Mouse (Mus musculus) forebrain, embryonic 16.5 days (tissue): ENCODE measurements at regions not wholly inside any gene's neighbourhood (a gene's known extent, or its start where the extent isn't known, plus 50 kb on each side); places are given as distances from the start of the nearest gene placed in this dataset.

Experiments
- ATAC-seq: fragments of 200-750 bp; cut with Nextera tagmentation; 2 replicates; pipeline ENCODE4 v1.8.0; 2017; ENCODE audit warnings: mild to moderate bottlenecking, moderate library complexity
- H3K27ac ChIP-seq: fragments of 300-500 bp; sonication (generic); 2 replicates; pipeline ENCODE4 v1.5.1; 2014; ENCODE audit warnings: low read length, control low read depth
- H3K27me3 ChIP-seq: fragments of 300-500 bp; sonication (generic); replicated peaks from 2 replicates; pipeline ENCODE4 v1.6.1; 2014; ENCODE audit warnings: low read length; ENCODE audit not compliant: control insufficient read depth, insufficient read depth
- H3K36me3 ChIP-seq: fragments of 300-500 bp; sonication (generic); 2 replicates; pipeline ENCODE4 v1.6.1; 2014; ENCODE audit not compliant: control insufficient read depth, insufficient read depth
- H3K4me1 ChIP-seq: fragments of 300-500 bp; sonication (generic); replicated peaks from 2 replicates; pipeline ENCODE4 v1.6.1; 2014; ENCODE audit warnings: low read length; ENCODE audit not compliant: control insufficient read depth, insufficient read depth
- H3K4me2 ChIP-seq: fragments of 300-500 bp; sonication (generic); 2 replicates; pipeline ENCODE4 v1.6.1; 2014; ENCODE audit warnings: mild to moderate bottlenecking, low read length, control low read depth
- H3K4me3 ChIP-seq: fragments of 300-500 bp; sonication (generic); replicated peaks from 2 replicates; pipeline ENCODE4 v1.5.1; 2014; ENCODE audit warnings: mild to moderate bottlenecking, low read length, control low read depth
- H3K9ac ChIP-seq: fragments of 300-500 bp; sonication (generic); replicated peaks from 2 replicates; pipeline ENCODE4 v1.6.1; 2014; ENCODE audit warnings: low read depth, low read length, control low read depth
- H3K9me3 ChIP-seq: fragments of 300-500 bp; sonication (generic); 2 replicates; pipeline ENCODE4 v1.6.1; 2016; ENCODE audit warnings: low read length; ENCODE audit not compliant: control insufficient read depth
- WGBS: fragments of 180-500 bp; shearing (Covaris S2); extraction: QIAGEN DNeasy Blood & Tissue Kit; methylation state at CpG from one replicate; pipeline ENCODE4 v1.1.7; 2014; 5-methylcytosine and 5-hydroxymethylcytosine counted together

DNA sequence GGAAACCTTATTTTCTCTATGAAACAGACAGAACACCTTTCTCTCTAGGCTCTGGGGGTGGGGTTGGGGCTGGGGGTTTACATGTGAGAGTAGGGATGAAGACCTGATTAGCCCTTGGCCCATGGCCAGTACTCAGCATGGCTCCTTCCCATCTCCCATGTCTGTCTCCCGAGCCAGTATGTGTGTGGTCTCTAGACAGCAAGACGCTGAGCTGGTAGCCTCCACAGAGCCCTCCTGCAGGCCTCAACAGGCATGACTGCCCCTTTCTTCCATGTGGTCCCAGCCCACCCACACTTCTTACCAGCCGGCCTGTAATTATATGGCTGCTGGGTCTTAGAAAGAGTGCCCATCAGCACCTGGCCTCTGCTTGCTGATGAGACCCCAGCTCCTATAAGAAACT, 84.2 kb upstream of the Bod1 start:
- Histone ChIP-seq H3K4me1 (peaks cover 20% of the 10 kb centered on the region), H3K4me3 (no peak overlapping the region), H3K27ac (no peak overlapping the region), H3K9me3 (no peaks in the 10 kb centered on the region), H3K36me3 (no peaks in the 10 kb centered on the region), H3K27me3 (no peaks in the 10 kb centered on the region), H3K9ac (no peak overlapping the region), H3K4me2 (no peak overlapping the region)
- 30% methylated on average over 3 of the region's 3 CpGs for WGBS
- ATAC-seq: no peak

DNA sequence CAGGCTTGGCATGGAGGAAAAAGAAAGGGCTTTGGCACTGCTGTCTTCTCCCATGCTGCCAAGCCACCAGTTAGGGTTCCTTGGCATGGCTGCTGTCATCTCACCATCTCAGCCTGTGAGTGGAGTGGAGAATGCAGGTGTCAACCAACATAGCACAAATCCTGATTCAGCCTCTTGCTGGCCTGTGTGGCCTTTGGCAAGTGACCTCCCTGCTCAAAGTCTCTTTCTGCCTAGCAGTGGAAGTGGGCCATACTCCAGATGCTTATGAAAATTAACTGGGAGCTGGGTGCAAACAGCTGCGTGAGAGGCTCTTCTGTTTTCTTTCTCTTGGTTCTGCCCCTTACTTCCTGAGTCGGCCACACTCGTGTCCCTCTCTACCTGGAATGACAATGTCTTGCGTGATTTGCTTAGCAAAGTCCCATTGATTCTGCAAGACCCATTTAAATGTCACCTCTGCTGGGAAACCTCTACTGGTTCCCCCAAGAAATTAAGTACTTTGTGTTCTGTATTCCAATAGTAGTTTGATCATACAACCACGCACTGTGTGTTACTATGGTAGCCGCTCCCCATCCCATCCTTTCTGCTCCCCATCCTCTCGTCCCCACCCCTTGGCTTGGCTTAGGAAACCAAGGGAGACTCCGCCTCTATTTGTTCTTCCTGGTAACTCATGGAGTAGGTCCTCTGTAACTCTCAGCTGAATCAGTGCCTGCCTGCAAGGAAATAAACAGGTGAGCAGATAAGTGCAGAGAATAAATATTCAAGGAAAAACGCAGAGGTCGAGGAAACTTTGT, 84.9 kb upstream of the Bod1 start:
- H3K4me3 ChIP-seq: no peak overlapping the region
- H3K27ac ChIP-seq: no peak overlapping the region
- ATAC-seq: no peak
- H3K36me3 ChIP-seq: no peaks in the 10 kb centered on the region
- no peak overlapping the region for H3K4me2 ChIP-seq
- H3K27me3 ChIP-seq: no peaks in the 10 kb centered on the region
- no peak overlapping the region for H3K9ac ChIP-seq
- H3K4me1 ChIP-seq: peaks cover 20% of the 10 kb centered on the region
- H3K9me3 ChIP-seq: peaks cover 3% of the 10 kb centered on the region; the same call in 1 of the 2 replicates
- 88% methylated on average over 10 of the region's 10 CpGs for WGBS

DNA sequence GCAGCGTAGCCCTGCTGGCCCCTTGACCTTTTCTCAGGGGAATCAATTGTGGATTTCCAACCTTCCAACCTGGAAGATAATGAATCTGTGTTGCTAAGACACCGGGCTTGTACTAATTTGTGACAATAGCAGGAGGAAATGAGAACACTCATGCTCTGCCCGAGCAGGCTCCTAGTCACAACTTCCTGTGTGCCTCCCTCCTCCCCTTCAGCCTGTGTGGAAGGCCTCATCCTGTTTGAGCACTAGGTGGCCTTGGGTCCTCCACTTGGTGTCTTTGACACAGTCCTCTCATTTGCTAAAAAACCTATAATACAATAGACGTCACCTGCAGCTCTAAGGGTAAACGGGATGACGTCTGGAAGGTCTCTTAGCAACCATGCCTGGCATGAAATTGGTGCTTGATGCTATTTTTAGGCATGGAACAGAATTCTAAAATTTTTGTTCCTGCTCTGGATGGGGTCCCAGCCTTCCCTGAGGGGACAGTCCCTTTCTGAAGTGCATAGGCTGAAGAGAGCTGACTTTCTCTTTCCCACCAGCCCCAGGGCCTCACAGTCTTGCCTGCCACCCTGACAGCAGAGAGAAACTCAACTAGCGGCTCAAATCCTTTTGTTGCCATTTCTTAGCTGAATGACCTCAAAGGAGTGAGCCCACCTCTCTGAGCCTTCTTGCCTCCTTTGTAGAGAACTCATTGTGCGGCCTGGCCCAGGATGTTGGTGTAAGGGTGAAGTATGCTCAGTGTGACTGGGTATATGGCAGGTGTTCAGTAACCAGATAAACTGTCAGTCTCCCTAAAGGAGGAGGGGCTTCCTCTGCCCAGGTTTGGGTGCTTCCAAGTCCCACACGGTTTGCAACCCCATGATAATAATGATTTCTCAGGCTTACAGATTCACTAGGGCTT, 88.4 kb upstream of the Bod1 start:
- H3K27ac ChIP-seq: no peak overlapping the region; the same call in 1 of the 2 replicates

DNA sequence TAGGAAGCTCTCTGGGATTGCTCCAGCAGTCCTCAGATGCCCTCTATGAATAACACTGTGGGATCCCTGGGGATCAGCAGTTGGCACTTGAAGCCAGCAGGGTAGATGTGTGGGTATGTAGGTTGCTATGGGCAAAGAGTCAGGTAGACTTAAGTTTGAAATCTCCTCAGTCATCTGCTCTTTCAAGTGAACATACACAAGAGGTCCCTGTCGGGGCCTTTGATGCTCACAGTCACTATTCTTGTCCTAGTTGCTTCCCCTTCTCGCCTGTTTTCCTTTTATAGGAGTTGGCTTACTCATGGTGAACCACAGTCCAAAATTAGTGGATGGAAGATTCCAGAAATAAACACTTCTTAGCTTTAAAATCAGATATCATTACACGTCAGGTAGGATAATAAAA, 92.2 kb upstream of the Bod1 start:
- Histone ChIP-seq H3K27me3 (no peaks in the 10 kb centered on the region), H3K9me3 (peaks cover 3% of the 10 kb centered on the region; the same call in 1 of the 2 replicates), H3K4me2 (no peak overlapping the region), H3K27ac (no peak overlapping the region), H3K4me1 (peaks cover 20% of the 10 kb centered on the region), H3K4me3 (no peak overlapping the region), H3K9ac (no peak overlapping the region), H3K36me3 (no peaks in the 10 kb centered on the region)
- ATAC-seq: no peak
- 87% methylated on average over 3 of the region's 3 CpGs for WGBS

More for the DNA sequence above, 88.4 kb upstream of the Bod1 start:
- Histone ChIP-seq H3K36me3 (no peaks in the 10 kb centered on the region), H3K27me3 (no peaks in the 10 kb centered on the region), H3K4me1 (peaks cover 12% of the 10 kb centered on the region), H3K4me2 (no peak overlapping the region), H3K9me3 (peaks cover 3% of the 10 kb centered on the region; the same call in 1 of the 2 replicates), H3K9ac (no peak overlapping the region), H3K4me3 (no peak overlapping the region)
- 35% methylated on average over 9 of the region's 9 CpGs for WGBS
- peak; percentile 69 for ATAC-seq

DNA sequence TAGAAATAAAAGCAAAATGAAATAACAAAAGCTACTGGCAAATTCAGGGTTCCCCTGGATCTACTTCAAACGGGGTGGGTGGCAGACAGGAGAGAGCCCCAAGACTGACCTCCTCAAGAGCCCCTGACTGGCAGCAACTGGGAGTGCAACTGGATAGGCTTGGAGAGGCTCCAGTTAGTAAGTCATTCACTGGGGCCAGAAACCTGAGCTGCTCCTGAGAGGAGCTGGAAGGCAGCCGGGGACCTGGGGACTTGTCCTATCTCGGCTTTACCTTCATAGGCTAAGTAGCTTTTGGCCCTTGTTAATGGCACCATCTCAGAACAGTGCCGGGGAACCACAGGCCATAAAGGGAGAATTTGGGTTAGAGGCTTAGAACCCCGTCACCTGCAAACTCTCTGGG, 94.6 kb upstream of the Bod1 start:
- H3K4me3 ChIP-seq: no peak overlapping the region
- H3K4me2 ChIP-seq: no peak overlapping the region
- 92% methylated on average over 5 of the region's 5 CpGs for WGBS
- H3K4me1 ChIP-seq: peaks cover 19% of the 10 kb centered on the region
- H3K9me3 ChIP-seq: peaks cover 3% of the 10 kb centered on the region; the same call in 1 of the 2 replicates
- H3K36me3 ChIP-seq: no peaks in the 10 kb centered on the region
- no peak overlapping the region for H3K27ac ChIP-seq
- ATAC-seq: no peak
- no peaks in the 10 kb centered on the region for H3K27me3 ChIP-seq
- no peak overlapping the region for H3K9ac ChIP-seq

DNA sequence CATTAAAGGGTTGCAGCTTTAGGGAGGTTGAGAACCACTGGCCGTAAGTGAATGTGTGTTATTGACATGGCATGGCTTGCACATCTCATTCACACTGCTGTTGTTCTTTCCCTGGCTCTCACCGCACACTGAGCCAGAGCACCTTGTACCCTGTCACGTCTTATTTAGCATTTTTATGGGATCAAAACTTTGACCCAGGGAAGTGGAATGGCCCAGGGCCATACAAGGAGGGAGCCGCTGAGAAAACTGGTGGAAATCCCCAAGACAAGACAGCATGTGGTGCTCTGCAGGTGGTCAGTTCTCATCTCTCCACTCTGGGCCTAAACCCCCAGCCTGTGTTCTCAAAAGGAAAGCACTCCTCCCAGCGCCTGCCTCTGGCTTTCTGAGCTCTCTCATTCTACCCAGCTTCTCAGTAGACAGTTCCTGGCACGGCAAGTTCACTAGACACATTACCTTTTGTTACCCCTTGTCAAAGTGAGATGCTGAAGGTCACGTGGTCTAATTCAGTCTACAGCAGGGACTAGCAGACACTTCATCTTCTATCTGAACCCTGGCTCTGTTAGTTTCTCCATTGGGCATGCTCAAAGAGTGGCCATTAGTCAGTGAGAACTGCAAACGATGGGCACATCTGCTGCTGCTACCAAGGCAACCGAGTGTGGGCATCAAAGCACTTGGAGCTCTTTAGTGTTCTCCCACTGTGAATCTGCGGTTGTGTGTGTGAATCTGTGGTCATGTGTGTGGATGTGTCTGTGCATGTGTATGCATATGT, 96.2 kb upstream of the Bod1 start:
- peak; percentile 67 for ATAC-seq
- Histone ChIP-seq H3K27ac (peak overlapping the region; percentile 9; the same call in 1 of the 2 replicates), H3K4me3 (no peak overlapping the region), H3K9ac (no peak overlapping the region), H3K27me3 (no peaks in the 10 kb centered on the region), H3K4me1 (peaks cover 23% of the 10 kb centered on the region), H3K9me3 (no peaks in the 10 kb centered on the region), H3K36me3 (no peaks in the 10 kb centered on the region), H3K4me2 (no peak overlapping the region)
- WGBS: 37% methylated on average over 10 of the region's 10 CpGs

DNA sequence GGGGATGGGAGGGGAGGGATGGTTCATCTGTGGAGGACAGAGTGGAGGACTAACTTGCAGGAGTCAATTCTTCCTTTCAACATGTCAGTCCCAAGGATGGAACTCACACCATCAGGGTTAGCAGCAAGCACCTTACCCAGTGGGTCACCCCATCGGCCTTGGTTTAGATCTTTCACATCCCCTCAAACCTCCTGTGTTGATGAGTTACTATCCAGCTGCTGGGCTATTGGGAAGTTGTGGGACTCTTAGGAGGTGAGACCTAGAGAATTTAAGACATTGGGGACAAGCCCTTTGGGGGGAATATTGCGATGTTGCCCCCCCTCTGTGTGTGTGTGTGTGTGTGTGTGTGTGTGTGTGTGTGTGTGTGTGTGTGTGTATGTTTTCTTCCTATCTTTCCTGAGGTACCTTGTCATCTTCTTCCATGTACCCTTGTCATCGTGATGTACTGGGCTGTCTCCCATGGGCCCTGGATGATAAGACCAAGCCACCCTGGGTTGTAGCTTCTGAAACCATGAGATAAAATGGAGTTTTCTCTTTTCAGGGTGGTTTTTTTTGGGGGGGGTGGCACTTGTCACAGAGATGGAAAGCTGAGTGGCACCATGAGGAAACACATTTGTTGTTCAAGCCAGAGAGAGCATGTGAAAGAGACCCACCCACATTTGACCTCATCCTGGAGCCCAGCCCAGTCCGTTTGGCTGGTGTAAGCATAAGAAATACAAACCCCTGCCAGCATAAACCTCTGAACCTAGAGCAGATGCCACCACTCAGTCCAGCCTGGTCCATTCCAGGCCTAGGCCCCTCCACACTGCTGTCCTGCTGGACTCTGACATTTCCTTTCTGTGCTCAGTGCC, 98.3 kb upstream of the Bod1 start:
- H3K9ac ChIP-seq: no peak overlapping the region
- no peaks in the 10 kb centered on the region for H3K27me3 ChIP-seq
- no peak overlapping the region for H3K4me3 ChIP-seq
- no peak overlapping the region for H3K27ac ChIP-seq
- H3K9me3 ChIP-seq: no peaks in the 10 kb centered on the region
- peak; percentile 52 for ATAC-seq
- peaks cover 23% of the 10 kb centered on the region for H3K4me1 ChIP-seq
- H3K36me3 ChIP-seq: no peaks in the 10 kb centered on the region
- H3K4me2 ChIP-seq: no peak overlapping the region
- WGBS: 85% methylated on average over 4 of the region's 4 CpGs

DNA sequence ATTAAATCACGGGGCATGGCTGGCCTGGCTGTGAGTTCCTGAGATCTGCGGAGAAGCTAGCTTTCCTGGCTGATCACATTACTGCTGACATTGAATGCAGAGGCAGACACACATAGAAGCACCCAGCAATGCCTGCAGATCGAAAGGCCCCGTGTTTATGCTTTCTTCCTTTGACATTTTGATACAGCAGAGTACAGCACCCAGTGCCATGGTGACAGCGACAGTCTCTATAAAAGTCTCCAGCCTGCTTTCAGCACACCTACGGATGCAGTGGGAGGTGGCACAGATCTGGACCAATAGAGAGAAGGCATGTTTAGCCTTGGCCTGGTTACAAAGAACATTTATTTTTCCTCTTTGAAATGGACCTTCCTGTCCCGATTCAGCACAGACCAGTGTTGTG, 99.2 kb upstream of the Bod1 start:
- Histone ChIP-seq H3K4me2 (no peak overlapping the region), H3K27ac (peak overlapping the region; percentile 39), H3K4me3 (no peak overlapping the region), H3K4me1 (peaks cover 23% of the 10 kb centered on the region), H3K36me3 (no peaks in the 10 kb centered on the region), H3K9ac (no peak overlapping the region), H3K9me3 (no peaks in the 10 kb centered on the region), H3K27me3 (no peaks in the 10 kb centered on the region)
- WGBS: 42% methylated on average over 7 of the region's 7 CpGs
- ATAC-seq: peak; percentile 49
